Mouse (Mus musculus) T-helper 17 cell (primary cell): Measurements from ENCODE around the gene Wnt10a.
"Not testable (repeated sequence)": the region's sequence is repeated elsewhere in the genome, so short reads cannot be mapped to it uniquely, and the experiment has no call there.

ENCODE experiments used
- in situ Hi-C, 2 experiments: fragments of 300-600 bp; cut with MboI, MseI; formaldehyde crosslinking; loops; 1 replicate in 1 of 2; 2 replicates in 1 of 2; pipeline ENCODE4 v1.15.1; 2025; ENCODE audit warnings: high pct_unique_total_duplicates in 2 of 2

Gene Wnt10a

DNA sequence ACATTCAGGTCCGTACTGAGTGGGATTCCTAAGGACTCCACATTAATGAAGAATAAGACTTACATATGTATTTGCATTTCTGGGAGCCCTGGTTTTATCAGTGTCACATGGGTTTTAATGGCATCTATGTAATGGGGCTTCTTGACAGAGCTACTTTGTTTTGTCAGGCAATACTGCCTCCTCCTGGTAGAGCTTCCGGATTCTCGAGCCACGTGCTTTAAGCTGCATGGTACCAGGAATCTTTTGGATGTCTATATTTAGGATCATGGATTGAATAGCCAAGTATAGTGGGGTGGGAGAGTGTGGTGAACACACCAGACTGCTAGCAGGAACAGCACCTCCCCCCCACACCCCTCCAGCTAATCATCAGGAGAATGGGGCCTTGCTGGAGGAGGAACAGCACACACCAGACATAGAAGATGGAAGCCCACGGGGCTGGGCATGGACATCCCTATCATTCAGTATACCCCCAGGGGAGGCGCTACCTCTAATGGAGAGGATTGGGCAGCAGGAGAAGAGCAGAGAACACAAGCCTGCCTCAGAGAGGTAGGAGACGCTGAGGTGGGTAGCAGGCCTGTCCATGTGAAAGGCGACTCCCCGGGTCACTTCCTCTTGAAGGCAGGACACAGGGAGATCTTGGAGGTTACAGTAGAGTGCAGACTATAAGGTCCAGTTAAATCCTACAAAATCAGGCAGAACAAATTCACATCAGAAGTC, 23.8 kb downstream of the Wnt10a start:
- in situ Hi-C loops, result loop anchor here in 1 of 2 experiments (5.0 kb wide), 1 partner anchor 317 kb away; the partner anchor contains the start of gene Slc23a3

- in situ Hi-C loops, result loop anchor here in 1 of 2 experiments (5.0 kb wide), 1 partner anchor 316 kb away; the partner anchor contains the start of gene Slc23a3
Observed at GRCm38 (mm10) chr1:74815965-74816364, 24.6 kb downstream of the Wnt10a start.

DNA sequence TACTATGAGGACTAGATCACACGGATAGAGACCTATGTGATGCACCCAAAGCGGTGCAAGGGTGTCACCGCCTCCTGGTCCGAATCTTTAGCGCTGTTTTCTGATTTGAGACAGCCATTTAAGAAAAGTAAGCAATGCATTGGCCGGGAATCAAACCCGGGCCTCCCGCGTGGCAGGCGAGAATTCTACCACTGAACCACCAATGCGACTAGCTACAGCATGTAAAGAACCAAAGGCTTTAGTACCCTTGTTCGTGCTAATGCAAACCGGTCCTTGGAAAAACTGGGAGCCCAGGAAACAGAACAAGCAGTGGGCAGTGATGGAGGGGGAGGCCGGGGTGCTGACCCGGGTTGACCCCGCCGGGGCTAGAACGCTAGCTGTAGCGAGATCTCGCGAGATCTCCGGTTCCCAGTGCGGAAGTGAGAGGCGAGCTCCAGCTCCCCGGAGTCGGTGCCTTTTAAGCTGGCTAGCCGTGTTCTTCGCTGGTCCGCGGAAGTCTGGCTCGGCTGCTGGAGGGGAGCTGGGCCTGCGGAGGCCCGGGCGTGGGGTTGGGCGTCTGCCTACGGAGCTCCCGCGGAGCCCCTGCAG, 25.4 kb downstream of the Wnt10a start:
- in situ Hi-C loops, result loop anchor here in 1 of 2 experiments (5.0 kb wide), 1 partner anchor 316 kb away; the partner anchor contains the start of gene Slc23a3

GRCm38 (mm10) chr1:74817219-74817618, 25.9 kb downstream of the Wnt10a start:
- in situ Hi-C loops, result loop anchor here in 1 of 2 experiments (5.0 kb wide), 1 partner anchor 315 kb away; the partner anchor contains the start of gene Slc23a3

- in situ Hi-C loops, result loop anchor here in 1 of 2 experiments (5.0 kb wide), 1 partner anchor 314 kb away; the partner anchor contains the start of gene Slc23a3
Observed at GRCm38 (mm10) chr1:74818509-74818908, 27.2 kb downstream of the Wnt10a start.

DNA sequence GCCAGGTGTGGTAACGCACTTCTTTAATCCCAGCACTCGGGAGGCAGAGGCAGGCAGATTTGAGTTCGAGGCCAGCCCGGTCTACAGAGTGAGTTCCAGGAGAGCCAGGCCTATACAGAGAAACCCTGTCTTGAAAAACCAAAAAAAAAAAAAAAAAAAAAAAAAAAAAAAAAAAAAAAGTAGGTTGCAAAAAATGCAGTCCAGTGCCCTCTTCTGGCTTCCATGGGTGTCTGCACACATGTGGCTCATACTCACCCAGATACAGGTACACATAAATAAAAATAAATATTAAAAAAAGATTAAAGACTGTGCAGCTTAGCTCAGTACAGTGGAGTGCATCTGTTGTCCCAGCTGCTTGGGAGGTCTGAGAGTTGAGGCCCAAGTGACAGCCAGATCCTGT, 32.3 kb downstream of the Wnt10a start:
- in situ Hi-C loops, result not testable (repeated sequence)

- in situ Hi-C loops, result no loop called here
Observed at GRCm38 (mm10) chr1:74824518-74825302, 33.4 kb downstream of the Wnt10a start.

DNA sequence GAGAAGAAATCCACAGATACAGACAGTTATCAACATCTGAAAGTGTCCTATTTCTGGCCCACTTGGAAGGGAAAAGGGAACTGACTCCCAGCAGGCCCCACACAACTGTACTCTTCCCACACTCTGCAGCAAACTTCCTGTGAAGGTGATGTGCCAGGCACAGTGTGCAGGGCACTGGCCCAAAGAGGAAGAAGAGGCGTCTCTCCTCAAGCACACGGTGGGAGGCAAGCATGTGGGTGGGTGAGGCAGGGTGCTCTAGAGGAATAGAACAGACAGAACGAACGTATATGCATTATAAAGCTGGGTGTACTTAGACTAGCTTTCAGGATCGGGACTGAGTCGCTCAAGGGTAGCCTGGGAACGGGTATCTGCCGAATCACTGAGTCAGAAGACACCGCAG, 38.7 kb downstream of the Wnt10a start:
- in situ Hi-C loops, result no loop called here

DNA sequence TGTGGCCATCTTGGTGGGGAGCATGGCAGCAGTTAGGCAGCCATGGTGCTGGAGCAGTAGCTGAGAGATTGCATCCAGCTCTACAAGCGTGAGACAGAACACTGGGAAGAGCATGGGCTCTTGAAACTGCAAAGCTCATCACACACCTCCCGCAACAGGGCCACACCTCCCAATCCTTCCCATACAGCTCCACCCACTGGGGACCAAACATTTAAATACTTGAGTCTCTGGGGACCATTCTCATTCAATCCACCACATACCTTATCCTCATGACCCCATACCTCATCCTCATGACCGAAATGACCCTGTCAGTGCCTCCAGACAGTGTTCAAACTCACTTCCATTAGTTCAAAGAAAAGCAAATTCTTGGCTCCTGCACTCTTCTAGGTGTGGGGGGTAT, 41.9 kb downstream of the Wnt10a start:
- in situ Hi-C loops, result no loop called here

- in situ Hi-C loops, result no loop called here
Observed at GRCm38 (mm10) chr1:74843090-74843489, 51.8 kb downstream of the Wnt10a start.

- in situ Hi-C loops, result no loop called here
Observed at GRCm38 (mm10) chr1:74846341-74846740, 55.0 kb downstream of the Wnt10a start.

- in situ Hi-C loops, result no loop called here
Observed at GRCm38 (mm10) chr1:74848946-74849345, 57.6 kb downstream of the Wnt10a start.

DNA sequence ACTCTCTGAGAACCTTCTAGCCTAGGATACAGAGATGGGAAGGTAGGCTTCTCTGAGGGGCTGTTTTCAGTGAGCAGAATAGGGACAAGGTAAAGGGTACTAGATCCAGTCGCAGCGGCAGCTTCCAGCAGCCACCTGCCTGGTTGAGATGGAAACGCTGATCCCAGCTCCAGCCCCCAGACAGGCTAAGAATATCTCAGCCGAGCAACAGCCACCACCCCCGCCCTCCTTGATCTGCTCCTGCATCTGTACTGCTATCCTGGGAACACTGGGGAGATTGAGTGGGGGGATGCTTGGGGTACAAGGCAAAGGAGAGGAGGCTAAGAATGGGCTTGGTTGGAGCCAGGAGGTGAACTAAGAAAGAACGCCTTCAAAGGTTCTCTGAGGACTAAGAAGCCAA, 58.9 kb downstream of the Wnt10a start:
- in situ Hi-C loops, result loop anchor here in 1 of 2 experiments (10.0 kb wide), 1 partner anchor 275 kb away; the partner anchor contains the start of gene Nhej1

GRCm38 (mm10) chr1:74851001-74851775, 59.9 kb downstream of the Wnt10a start:
- in situ Hi-C loops, result loop anchor here in 1 of 2 experiments (10.0 kb wide), 1 partner anchor 274 kb away; the partner anchor contains the start of gene Nhej1
